Mouse (Mus musculus) erythroblast, adult 5-6 weeks (primary cell): ENCODE results near the gene Stk39. TPM values are rescaled to one million over a fixed set of nuclear protein-coding genes. Genes with fewer than 3 reads are reported as not detected.

Experiments
- ATAC-seq: replicated peaks from 2 replicates; pipeline ENCODE4 v1.8.0; 2016; ENCODE audit warnings: moderate number of reproducible peaks, mild to moderate bottlenecking, moderate TSS enrichment, inconsistent platforms; ENCODE audit not compliant: poor library complexity, low FRiP score, severe bottlenecking
- total RNA-seq, 2 experiments: library from RNA; stranded (forward) in 1 of 2; stranded (reverse) in 1 of 2; fragments of 150-400 nt in 1 of 2; fragments of 200-764, 138-1000 nt in 1 of 2; gene quantifications; 2 replicates each; pipeline versions ENCODE4 v1.2.3 to v1.2.4; 2015 to 2017; ENCODE audit warnings: low replicate concordance in 2 of 2

The Stk39 gene
- total RNA-seq (2015; ENCODE audit: low replicate concordance) (5.9 TPM in 1 of 2 replicates, not detected in the other), total RNA-seq (2017; ENCODE audit: low replicate concordance) (1.0 and 3.1 TPM in 2 replicates)

DNA sequence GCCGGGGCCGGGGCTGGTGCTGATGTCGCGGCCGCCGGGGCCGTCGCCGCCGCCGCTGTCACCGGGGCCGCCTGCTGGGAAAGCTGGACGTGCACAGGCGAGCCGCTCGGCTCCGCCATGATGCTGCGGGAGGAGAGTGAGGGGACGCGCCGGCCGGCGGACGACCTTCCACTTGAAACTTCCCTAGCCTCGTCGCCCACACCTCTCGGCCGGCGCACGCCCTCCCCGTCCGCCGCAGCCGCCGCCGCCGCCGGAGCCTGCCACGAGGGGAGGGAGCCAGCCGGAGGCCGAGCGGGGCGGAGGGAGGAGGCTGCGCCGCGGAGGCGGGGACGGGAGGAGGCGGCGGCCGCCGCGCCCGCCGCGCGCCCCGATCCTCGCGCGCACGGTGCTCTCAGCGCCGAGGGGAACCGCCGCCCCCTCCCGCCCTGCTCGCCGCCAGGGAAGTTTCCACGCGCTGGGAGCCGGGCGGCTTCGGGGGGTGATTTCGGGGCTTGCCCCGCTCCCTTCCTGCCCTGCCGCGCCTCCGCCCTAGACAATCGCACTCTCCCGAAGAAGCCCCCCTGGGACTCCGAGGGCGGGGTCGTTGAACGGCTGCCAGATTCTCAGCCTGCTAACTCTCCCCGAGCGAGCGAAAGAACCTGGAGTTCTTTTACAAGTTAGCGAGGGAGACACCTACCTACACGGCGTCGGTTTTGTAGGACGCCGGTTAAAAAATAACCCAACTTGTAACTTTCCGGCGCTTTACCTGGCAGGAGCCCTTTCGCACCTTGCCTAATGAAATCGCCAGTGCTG, at the start of gene Stk39:
Stk39 (minus strand) TSS at position 510 of the 792 bp plus-strand sequence.
- ATAC-seq, result no peak

DNA sequence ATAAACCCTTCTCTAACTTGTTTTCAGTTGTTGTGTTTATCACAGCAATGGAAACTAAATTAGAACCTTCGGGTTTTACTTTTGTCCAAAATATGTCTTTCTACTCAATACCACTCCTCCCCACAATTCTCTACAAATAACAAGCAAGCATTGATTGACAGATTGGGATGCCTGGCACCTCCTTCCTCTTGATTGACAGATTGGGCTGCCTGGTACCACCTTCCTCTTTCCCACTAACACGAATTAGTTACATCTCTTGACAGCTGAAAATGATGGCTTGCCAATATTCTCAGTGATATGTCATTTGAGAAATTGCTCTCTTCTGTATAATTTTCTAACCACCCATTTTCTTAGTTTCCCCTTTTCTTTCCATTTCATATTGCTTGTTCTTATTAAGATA, 43.3 kb upstream of the Stk39 start:
- ATAC-seq, result no peak

DNA sequence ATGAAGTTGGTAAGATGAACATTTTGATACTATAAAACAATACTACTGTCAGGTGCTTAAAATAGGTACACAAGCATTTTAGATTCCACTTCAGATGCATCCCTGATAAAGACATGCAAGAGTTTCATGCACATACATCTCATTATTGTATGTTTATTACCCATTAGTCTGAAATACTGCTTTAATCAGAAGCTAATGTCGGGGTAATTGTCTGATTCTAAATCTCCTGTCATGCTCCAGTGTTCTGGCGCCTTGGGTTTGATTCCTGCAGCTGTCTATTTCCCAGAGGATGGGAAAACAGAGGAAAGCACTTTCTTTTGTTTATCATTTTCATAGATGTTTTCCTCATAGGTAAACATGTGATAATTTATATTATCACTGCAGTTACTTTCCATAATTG, 31.1 kb upstream of the Stk39 start:
- ATAC-seq, result no peak

DNA sequence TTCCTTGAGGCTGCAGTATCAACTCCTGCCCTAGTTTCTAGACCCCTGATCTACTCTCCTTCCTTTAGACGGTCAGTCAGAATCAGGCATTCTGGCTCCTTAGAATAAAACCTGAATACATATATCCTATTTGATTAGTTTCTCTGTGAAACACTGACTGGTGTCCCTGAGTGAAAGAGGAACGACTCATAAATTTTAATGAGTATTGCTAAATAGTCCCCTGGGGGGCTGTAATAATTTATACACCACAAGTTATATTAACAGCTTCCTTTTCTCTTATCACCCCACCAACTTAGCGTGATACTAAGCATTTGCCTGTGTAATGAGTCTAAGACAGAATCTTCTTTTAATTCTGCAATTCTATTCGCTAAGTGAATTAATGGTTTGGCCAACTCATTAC, 30.7 kb upstream of the Stk39 start:
- ATAC-seq, result no peak

DNA sequence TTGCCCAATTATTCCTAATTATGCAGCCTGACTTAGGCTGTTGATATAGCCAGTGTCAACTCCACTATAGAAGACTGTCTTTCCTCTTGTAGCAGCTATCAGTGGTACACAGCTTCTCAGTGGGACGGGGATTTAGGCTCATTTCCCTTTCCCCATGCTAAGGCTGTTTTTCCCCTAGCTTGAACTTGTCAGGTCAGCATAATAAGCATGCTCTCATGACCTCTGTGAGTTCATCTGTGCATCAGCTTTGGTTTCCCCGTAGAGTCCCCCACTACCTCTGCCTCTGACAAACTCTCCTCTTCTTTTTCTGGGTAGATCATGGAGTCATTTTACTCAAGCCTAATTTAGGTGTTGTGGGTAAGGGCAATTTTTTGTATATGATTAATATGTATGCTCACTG, 30.2 kb upstream of the Stk39 start:
- ATAC-seq, result no peak

DNA sequence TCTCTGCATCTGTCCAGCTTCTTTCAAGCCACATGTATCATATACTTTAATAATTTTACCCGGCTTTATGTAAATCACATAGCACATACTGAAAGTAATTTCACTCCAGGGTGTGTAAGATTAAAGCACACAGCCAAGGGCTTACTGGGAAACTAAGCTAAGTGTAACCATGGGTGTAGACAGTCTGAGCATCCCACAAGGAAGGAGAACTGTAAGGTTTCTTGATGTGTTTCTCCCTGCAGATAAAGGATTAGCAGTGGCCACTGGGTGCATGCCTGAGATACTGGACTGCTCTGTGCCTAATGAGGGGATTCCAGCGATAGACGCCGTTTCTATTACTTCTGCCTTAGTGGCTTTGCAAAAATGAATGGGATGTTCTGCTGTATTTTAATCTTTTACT, 14.2 kb upstream of the Stk39 start:
- ATAC-seq, result no peak

DNA sequence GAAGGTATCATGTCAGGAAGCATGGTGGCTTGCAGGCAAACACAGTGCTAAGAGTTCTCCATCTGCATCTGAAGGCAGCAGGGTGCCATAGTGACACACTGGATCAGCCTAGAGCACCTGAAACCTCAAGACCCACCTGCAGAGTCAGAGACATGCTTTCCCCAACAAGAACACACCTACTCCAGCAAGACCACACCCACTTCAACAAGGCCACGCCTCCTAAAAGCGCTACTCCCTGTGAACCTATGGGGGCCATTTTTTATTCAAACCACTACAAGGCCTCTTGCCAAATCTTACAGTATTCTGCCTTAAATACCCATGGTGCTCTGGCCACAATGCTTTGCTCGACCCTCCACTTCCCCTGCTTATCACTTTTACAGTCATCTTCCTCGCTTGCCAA, 13.1 kb upstream of the Stk39 start:
- ATAC-seq, result no peak

DNA sequence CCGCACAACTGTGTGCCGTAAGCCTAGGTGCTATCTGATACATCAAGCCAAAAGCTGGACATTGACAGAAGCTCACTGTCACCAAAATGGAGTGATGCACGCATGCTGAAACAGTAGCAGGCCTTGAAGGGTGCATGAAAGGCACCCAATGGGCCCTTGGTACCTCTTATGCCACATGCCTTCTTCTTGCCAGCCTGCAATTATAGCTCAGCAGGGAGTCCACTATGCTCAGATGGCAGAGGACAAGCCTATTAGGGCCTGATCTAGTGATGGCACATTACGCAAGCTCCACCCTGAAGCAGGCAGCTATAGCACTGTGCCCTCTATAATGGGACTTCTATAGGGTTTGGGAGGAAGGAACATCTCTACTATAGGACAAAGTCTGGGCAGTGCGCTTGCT, 10.8 kb upstream of the Stk39 start:
- ATAC-seq, result no peak

DNA sequence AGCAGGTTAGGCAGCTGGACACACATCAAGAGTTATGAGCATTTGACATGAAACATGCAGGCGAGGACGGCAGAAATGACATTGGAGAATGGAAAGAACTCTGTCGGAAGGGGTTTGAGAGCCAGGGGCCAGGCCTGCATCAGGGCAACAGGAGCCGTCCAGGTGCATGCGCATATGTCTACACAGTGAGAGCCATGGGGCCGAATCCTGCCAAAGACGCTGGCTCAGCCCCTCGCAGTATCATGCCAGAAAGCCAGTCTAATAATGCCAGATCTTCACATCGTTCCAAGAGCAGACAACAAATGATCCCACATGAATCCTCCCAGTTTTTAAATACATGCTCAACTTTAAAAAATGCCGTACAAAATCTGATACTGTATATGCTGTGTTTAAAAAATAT, 7.8 kb upstream of the Stk39 start:
- no peak for ATAC-seq

DNA sequence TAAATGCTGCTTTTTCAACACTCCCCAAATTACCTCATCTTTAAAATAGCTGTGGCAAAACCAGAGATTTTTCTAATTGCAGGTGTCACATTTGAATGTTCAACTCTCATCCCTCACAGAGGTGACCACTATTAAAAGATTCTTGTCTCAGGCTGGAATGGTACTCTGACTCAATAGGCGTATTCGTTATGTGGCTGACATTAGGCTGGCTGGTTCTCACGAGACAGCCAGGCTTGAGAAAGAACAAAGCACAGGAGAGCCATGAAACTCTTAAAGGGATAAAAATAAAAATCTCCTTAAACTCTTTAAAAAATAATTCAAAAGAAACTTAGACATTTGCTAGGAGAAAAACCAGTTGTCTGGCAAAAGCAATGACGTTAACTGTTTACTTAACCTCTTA, 853 bp upstream of the Stk39 start:
- no peak for ATAC-seq

DNA sequence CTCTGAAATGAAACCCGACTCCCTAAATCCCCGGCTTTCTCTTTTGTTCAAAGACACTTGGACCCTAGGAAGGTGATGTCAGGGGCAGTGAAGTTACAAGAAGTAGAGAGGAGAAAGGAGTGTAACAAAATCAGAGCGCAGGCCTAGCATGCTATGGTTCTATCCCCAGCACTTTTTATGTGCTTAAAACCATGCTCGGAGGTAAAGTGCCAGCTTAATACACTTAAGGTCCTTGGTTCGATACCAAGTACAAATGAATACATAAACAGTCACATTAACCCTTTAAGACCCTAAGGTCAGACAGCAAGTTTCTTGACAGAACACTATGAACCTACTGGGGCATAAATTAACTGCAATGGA, 463 bp upstream of the Stk39 start:
- no peak for ATAC-seq

DNA sequence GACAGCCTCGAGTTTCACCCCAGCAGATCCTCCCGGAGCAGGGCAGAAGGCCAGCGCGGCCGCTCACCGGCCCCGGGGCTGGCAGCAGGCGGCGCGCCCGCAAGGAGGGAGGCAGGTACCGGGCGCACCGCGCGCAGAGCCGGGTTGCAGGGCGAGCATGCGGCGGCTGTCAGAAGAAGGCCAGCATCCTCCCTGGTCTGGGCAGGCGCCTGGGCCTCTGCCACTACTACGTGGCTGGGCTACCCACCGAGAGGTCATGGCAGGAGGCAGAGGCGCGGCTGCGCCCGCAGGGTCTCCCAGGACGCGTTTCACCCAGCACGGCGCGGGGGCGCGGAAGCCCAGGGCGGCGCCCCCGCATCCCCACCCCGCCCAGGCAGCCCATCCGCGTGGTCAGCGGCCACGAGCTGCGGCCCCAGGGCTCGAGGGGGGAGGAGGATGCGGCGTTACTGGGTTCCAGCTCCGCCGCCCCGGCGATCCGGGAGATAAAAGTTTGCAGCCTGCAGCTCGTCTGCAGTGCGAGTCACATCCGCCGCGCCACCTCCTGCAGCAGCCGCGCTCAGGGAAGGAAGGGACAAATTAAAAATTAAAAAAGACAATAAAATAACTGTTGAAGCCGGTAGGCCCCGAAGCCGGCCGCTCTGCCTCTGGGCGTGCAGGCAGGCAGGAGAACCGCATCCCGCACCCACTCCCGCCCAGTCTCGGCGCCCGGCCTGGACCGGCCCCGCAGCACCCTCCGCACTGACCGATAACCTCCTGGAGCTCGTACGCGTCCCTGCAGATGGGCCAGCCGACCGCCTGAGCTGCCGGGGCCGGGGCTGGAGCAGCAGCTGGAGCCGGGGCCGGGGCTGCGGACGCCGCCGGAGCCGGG, 943 bp downstream of the Stk39 start:
- no peak for ATAC-seq

DNA sequence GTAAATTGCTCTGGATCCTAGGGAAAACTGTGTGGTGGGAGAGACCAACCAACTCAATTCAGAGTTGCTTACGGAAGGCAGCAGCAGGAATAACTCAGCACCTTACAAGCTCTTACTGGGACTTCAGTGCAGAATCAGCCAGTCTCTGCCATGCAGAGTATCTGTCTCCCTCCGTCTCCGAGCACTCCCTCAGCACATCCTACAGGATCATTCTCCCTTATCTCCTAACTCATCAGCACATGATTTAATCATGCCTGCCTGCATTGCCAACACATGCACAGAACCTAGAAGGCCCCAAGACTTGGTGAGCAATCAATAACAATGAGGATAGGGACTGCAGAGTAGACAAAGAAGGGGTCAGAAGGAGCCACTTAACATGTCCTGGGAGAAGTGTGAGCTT, 2.6 kb downstream of the Stk39 start:
- ATAC-seq, result no peak

DNA sequence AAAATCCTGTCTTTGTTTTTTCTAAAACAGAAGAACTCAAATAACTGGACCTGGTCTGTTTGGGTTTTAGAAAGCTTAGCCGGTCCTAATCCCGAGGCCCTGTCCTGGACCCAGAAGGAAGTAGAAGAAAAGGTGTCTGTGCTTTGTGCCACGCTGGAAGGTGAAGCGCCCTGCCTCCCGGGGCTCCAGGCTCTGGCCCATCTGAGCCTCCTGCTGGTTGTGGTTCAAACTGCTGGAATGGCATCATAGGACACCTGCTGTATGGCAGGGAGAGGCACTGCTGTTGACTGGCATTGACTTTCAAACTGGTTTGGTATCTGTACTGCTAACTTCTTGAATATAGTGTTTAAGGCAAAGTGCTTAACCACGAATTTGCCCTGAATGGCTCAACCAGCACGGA, 3.4 kb downstream of the Stk39 start:
- no peak for ATAC-seq

DNA sequence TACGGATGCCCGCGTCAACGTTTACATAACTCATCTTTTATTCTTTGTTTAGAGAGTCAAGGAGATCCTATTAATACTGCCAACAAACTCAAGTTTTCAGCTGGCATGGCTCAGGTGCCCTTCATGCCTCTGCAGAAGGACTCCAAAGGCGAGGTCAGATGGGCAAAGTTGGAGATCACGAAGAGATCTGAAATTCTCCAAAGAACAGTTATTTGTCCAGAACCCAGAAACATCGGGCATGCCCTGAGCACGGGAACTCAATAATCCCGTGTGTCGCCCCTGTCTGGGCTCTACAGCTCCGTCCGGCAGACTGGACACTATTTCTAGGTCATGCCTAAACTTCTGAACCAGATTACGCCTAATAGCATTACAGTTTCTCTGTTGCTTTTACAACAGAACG, 3.8 kb downstream of the Stk39 start:
- ATAC-seq, result no peak

DNA sequence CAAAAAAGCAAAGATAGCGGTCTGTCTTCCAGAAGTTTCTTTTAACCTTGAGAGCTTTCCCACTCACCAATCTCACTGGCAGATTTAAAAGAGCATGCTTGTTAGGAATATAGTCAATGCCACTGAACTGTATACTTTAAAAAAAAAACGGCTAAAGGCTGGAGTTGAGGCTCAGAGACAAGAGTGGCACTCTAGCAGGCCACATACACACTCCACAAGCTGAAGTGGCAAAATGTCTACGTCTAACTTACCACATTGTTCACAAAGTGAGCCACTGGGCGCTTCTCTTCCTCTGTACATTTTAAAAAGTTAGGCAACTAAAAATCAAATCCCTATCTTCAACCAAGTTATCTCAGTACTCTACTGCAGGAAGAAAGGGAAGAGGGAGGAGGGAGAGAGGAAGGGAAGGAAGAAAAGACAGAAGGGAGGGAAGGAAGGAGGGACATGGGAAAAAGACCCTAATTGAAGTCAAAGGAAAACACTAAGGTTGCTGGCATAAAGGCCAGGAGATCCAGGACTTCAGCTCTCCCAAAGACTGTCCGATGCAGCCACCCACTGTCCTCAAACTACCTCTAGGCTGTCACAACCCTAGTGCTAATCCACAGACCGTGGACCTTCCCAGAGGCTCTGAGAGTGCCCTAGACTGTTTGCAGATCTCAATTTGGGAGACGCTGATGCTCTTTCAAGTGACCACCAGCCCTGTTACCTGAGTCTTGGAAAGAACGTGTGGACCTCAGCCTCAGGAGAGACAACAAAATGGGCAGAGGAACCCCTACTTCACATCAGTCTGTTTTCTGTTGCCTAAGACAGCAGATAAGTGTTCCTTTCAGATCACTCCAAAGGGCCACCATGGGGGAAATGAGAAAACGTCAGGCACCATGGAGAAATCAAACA, 4.7 kb downstream of the Stk39 start:
- no peak for ATAC-seq

DNA sequence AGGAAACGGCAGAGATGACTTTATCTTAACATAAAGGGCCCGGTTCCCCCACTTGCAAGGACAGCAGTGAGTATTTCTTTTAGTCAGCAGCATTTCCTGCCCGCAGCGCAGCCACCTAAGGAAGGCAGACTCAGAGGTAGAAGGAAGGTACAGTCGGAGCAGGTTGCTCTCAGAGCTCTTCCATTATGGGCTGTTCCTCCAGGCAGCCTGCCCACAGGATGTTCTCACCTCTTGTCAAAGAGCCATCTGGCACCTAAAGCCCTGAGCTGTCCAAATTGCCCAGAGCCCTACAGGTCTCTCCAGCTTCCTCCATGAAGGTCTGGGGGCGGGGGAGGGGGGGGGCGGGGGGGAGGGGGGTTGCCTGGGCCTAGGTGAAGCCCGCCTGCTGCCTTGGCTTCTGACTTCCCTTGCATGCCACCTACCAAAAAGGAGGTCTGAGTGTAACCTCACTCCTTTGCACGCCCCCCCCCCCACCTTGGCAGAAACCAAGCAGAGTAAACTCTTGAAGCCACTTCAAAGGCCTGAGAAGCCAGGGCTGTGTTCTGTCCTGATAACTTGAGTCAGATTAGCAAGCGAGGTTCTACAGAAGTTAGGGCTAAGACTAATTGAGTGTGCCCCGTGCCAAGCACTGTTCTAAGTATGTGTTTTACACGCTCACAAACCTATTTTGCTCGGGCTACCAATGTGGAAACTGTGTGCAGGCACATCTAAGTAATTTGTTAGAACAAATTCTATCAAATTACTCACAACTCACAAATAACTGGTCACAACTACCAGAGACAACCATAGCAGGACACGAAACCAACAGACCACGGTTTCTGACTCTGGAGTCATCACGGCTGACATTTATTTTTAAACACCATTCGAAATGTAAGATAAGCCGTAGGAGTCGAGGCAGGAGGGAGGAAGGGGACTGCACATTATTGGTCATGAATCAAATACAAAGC, 5.7 kb downstream of the Stk39 start:
- ATAC-seq, result no peak

DNA sequence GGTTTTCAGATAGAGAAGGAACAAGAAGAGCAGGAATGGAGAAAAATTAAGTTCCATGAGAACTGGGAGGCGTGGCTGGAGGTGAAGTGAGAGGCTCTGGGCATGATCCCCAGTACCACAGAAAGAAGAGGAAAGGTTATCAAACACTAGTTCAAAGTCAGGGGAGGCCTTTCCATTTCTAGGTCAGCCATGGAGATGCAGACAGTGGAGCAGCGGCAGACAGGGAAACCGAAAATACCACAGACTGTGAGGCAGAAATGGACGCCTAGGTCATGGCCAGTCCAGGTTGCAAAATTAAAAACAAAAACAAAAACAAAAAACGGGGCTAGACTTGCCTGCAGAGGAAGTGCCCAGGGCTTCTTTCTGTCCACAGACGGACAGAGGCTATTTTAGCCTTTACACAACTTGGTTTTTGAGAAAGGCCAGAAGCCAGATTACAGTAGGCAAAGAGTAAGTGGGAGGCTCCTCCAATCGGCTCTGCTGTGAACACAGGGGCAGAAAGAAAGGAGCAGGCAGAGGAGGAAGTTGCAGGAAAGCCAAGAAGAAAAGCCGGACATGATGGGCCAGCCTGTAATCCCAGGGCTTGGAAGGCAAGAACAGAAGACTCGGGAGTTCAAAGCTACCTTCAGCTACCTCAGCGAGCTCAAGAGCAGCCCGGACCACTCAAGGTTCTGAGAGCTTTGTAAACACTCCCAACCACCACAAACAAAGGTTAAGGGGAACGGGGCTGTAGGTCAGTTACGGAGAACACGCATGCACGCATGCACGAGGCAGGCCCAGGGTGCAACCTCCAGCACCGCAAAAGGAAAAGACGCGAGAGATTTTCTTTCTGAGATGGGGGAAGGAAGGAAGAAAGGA, 6.6 kb downstream of the Stk39 start:
- ATAC-seq, result no peak
